Mouse (Mus musculus) E14TG2a.4 (cell line): ENCODE data around the gene Map3k19.

Experiments used
- CTCF ChIP-seq: conservative IDR thresholded peaks from 2 replicates; pipeline ENCODE4 v1.5.1; 2014; ENCODE audit warnings: low read length
- NANOG ChIP-seq: IDR thresholded peaks from 2 replicates; pipeline ENCODE4 v1.6.1; 2014; ENCODE audit warnings: borderline replicate concordance, low read length, mixed read lengths
- POU5F1 ChIP-seq: IDR thresholded peaks from 2 replicates; pipeline ENCODE4 v1.6.1; 2014; ENCODE audit warnings: low read length, borderline replicate concordance

DNA sequence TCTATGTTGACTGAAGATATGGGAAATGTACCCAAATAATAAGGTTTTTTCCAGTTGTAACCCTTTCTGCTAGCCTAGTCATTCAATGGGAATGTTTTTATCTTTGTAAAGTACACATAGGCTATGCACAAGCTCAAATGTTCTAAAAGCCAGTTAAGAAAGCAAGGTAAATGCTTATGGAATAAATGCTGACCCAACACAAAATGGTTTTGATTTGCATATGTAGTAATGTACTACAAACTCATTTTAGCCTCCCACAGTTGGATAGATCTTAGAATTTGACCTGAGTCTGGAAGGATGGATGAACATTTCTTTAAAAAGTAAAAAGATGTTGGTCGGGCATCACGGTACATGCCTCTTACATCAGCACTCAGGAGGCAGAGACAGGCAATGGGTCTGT is 88.1 kb downstream of the Map3k19 start:
- TF ChIP-seq CTCF, result no peak
- no peak for TF ChIP-seq POU5F1
- TF ChIP-seq NANOG, result no peak
